Mouse (Mus musculus) urinary bladder, postnatal 4 days (tissue): ENCODE data around the gene Tmc7.

ENCODE experiments used
- DNase-seq, 2 experiments: peaks; one replicate each; pipeline ENCODE4 v3.0.0; 2021 to 2022; ENCODE audit warnings: low spot score in 2 of 2

Tmc7 gene

GRCm38 (mm10) chr7:118584257-118584907, at the start of gene Tmc7:
Tmc7 (minus strand) TSS chr7:118584736.
- peak; percentile 56 to 70 for DNase-seq

GRCm38 (mm10) chr7:118633951-118634350, 49.4 kb upstream of the Tmc7 start:
- DNase-seq = no peak

DNA sequence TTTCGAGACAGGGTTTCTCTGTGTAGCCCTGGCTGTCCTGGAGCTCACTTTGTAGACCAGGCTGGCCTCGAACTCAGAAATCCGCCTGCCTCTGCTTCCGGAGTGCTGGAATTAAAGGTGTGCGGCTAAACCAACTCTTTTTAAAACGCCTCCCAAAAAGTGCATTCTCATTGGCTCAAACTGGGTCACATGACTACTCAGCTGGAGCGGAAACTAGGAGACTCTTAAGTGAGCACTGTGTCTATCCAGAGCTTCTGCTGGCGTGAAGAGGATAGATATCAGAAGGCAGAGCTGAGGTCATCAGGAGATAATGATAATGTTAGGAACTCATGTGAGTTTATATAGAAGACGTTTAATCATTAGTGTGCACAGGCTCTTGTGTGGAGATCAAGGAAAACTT, 48.6 kb upstream of the Tmc7 start:
- DNase-seq = no peak

GRCm38 (mm10) chr7:118627550-118628298, 43.2 kb upstream of the Tmc7 start:
- no peak for DNase-seq

- no peak for DNase-seq
Measured at GRCm38 (mm10) chr7:118621094-118621493, 36.6 kb upstream of the Tmc7 start.

GRCm38 (mm10) chr7:118620243-118620906, 35.8 kb upstream of the Tmc7 start:
- DNase-seq = no peak

DNA sequence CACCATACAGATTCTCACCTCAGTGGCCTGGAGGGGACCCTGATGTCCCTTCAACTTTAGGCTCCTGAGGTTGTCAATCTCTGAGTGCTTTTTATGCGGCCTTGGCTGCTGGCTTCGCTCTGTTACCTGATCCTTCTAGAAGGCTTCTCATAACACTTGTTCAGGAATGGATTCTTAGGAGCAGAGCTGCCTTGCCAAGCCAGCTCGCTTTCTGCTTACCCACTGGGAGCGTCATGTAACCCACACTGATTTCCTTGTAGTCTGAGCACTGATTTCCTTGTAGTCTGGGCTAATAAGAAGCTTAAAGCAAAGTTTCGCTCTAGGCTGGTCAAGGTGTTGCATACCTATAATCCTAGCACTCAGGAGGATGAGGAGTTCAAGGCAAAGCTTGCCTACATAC, 33.6 kb upstream of the Tmc7 start:
- no peak for DNase-seq

- DNase-seq = no peak
Measured at GRCm38 (mm10) chr7:118614076-118614475, 29.5 kb upstream of the Tmc7 start.

DNA sequence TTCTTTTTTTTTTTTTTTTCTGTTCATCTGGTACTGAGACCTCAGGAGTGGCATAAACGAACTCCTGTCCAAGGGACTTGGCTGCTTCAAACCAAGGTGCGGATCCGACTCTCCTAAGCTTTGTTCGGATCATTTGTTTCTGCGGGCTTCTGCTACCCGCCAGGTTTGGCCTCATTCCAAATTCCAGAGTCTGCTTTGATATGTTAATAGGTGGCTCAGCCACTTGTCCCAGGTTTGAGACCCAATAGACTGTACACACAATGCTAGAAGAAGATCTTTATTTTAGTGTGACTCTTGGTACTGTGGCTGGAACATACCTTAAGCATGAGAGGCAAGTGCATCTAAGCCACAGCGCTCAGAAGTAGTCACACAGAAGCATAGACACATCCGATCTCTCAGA, 27.4 kb upstream of the Tmc7 start:
- DNase-seq = no peak

- no peak for DNase-seq
Measured at GRCm38 (mm10) chr7:118611185-118611749, 26.7 kb upstream of the Tmc7 start.

DNA sequence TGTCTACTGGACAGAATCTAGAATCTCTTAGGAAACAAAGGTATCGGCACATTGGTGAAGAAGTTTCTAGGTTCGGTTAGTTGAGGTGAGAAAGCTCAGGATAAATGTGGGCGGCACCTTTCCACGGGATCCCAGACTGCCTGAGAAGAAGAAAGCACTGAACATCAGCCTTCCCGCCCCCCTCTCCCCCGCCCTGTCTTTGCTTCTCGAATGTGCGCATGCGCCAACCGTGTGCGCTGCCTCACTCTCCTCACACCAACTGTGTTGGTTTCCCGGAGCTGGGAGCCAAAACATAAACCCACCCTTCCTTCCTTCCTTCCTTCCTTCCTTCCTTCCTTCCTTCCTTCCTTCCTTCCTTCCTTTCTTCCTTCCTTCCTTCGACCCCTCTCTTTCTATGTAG, 26.2 kb upstream of the Tmc7 start:
- no peak for DNase-seq

GRCm38 (mm10) chr7:118609815-118610214, 25.3 kb upstream of the Tmc7 start:
- no peak for DNase-seq

- DNase-seq = no peak
Measured at GRCm38 (mm10) chr7:118604842-118605241, 20.3 kb upstream of the Tmc7 start.

GRCm38 (mm10) chr7:118599954-118600631, 15.6 kb upstream of the Tmc7 start:
- no peak for DNase-seq

GRCm38 (mm10) chr7:118597201-118597600, 12.7 kb upstream of the Tmc7 start, which contains the start of gene Tmc5:
Tmc5 (plus strand) TSS chr7:118597297.
- DNase-seq = no peak

- DNase-seq = no peak
Measured at GRCm38 (mm10) chr7:118596271-118596670, 11.7 kb upstream of the Tmc7 start.

DNA sequence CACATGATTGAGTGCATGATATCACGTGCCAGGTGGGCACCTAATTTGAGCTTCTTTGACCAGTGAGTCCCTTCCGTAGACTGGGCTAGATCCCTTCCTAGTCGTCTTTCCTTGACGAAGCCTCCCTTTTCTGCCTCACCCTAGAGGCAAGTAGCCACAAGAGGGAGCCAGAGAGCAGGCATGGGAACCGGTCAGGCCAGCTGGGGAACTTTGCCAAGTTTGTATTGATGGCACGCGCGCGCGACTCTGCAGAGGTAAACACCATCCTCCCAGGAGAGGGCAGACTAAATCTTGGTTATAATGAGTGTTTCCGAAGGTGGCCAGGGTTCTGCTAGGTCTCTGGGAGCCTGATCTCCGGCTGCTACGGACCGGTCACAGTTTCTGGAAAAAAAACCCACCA, 10.7 kb upstream of the Tmc7 start:
- peak; percentile 83 to 96 for DNase-seq

DNA sequence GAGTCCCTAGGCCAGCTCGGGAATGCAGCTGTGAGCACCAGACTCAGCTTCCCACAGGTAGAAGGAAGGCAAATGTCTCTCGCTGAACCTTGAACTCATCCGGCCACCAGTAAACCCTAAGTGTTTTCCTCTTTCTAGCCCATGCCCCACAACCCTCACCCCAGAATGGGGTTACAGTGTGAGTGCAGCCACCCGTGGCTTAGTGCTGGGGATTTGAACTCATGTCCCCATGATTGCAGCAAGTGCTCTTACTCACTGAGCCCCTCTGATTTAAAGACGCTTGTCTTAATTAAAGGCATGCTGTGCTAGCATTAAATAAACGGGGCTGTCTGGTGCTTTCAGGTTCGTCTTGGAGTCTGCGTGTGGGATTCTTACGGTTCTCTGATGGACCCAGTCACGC, 10.1 kb upstream of the Tmc7 start:
- DNase-seq = no peak

- no peak for DNase-seq
Measured at GRCm38 (mm10) chr7:118593567-118594407, 9.3 kb upstream of the Tmc7 start.

DNA sequence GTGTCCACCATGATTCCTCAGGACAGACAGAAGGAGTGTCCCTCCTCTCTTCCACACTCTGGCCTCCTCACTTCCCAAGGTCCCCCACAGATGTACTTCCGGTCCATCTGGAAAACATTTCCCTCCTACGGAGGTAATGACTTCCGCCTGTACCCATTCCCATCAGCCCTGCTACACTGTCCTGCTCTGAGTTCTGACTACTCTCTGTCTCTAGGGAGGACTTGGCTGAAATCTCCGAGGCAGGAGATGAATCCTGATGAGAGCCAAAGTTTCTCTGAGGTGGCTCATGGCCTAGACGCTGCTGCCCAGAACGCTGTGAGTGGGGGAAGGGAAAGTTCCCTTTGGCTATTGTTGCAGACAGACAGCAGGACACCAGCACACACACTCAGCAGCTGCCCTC, 7.6 kb upstream of the Tmc7 start:
- DNase-seq = no peak

DNA sequence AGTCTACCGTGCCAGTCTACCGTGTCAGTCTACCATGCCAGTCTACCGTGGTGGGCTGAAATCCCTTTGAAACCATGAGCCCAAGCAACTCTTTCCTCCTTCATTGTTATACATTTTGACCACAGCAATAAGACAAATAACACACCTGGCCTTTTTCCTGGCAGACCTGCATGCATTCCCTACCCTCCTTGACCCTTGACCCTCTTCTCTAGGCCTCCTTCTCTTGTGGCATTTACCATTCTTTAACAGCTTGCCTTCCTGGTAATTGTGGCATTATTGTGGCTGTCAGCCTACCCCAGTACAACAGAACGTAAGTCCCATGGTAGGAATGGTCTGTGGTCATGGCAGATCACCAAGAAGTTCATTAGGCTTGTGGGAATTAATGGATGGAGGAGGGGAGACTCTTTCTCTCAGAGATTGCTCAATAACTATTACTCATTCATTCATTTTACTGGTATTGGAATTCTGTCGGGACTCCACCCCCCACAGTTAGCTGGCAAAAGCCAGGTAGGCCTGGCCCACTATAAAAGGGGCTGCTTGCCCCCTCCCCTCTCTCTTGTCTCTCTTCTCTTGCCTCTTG, 6.3 kb upstream of the Tmc7 start:
- DNase-seq = no peak
